Mouse (Mus musculus): ENCODE data around the gene Gm11939. TPM values are rescaled to one million over a fixed set of nuclear protein-coding genes. Genes with fewer than 3 reads are reported as not detected.

Gene Gm11939
- polyA plus RNA-seq, 1 experiment, result not detected

Other genes with a start within 250 kb of the Gm11939 start
- gene Krt25, start 236.5 kb downstream of the Gm11939 start, polyA plus RNA-seq (2012; rRNA removed), result not detected in 2 replicates
- not detected in 2 replicates for gene Krt26, start 221.5 kb downstream of the Gm11939 start, polyA plus RNA-seq (2012; rRNA removed)
- not detected in 2 replicates for gene Krt27, start 208.4 kb downstream of the Gm11939 start, polyA plus RNA-seq (2012; rRNA removed)
- gene Krt28, start 184.6 kb downstream of the Gm11939 start, polyA plus RNA-seq (2012; rRNA removed), result not detected in 2 replicates
- 9.1 and 11.0 TPM in 2 replicates for gene Krt10, start 170.1 kb downstream of the Gm11939 start, polyA plus RNA-seq (2012; rRNA removed)
- 0.15 and 0.18 TPM in 2 replicates for gene Krt12, start 137.2 kb downstream of the Gm11939 start, polyA plus RNA-seq (2012; rRNA removed)
- gene Krt20, start 121.3 kb downstream of the Gm11939 start, polyA plus RNA-seq (2012; rRNA removed), result 48.8 and 63.6 TPM in 2 replicates
- gene Krt23, start 66.3 kb downstream of the Gm11939 start, polyA plus RNA-seq (2012; rRNA removed), result 3.4 and 4.2 TPM in 2 replicates
- gene Krt39, start 38.1 kb downstream of the Gm11939 start, polyA plus RNA-seq (2012; rRNA removed), result not detected in 2 replicates
- not detected in 2 replicates for gene Krt40, start 16.3 kb downstream of the Gm11939 start, polyA plus RNA-seq (2012; rRNA removed)
- not detected in 2 replicates for gene Krtap3-3, start 8.6 kb downstream of the Gm11939 start, polyA plus RNA-seq (2012; rRNA removed)
- not detected in 2 replicates for gene Krtap3-2, start 2.6 kb downstream of the Gm11939 start, polyA plus RNA-seq (2012; rRNA removed)
- not detected in 2 replicates for gene Krtap3-1, start 7.2 kb upstream of the Gm11939 start, polyA plus RNA-seq (2012; rRNA removed)
- 0.22 TPM in 1 of 2 replicates, not detected in the other for gene Krtap1-5, start 21.6 kb upstream of the Gm11939 start, polyA plus RNA-seq (2012; rRNA removed)
- not detected in 2 replicates for gene Krtap1-4, start 24.2 kb upstream of the Gm11939 start, polyA plus RNA-seq (2012; rRNA removed)
- gene Krtap1-3, start 31.9 kb upstream of the Gm11939 start, polyA plus RNA-seq (2012; rRNA removed), result not detected in 2 replicates
- gene Krtap9-3, start 38.6 kb upstream of the Gm11939 start, polyA plus RNA-seq (2012; rRNA removed), result not detected in 2 replicates
- gene Gm11938, start 43.8 kb upstream of the Gm11939 start, polyA plus RNA-seq (2012; rRNA removed), result not detected in 2 replicates
- gene Gm11937, start 50.7 kb upstream of the Gm11939 start, polyA plus RNA-seq (2012; rRNA removed), result not detected in 2 replicates
- not detected in 2 replicates for gene Krtap2-4, start 55.4 kb upstream of the Gm11939 start, polyA plus RNA-seq (2012; rRNA removed)
- 0.18 TPM in 1 of 2 replicates, not detected in the other for gene Gm11562, start 61.0 kb upstream of the Gm11939 start, polyA plus RNA-seq (2012; rRNA removed)
- not detected in 2 replicates for gene Krtap4-1, start 68.8 kb upstream of the Gm11939 start, polyA plus RNA-seq (2012; rRNA removed)
- not detected in 2 replicates for gene Krtap4-2, start 75.6 kb upstream of the Gm11939 start, polyA plus RNA-seq (2012; rRNA removed)
- not detected in 2 replicates for gene Krtap4-7, start 84.6 kb upstream of the Gm11939 start, polyA plus RNA-seq (2012; rRNA removed)
- gene Gm11555, start 90.8 kb upstream of the Gm11939 start, polyA plus RNA-seq (2012; rRNA removed), result not detected in 2 replicates
- gene Gm11563, start 99.5 kb upstream of the Gm11939 start, polyA plus RNA-seq (2012; rRNA removed), result not detected in 2 replicates
- gene Krtap4-6, start 106.5 kb upstream of the Gm11939 start, polyA plus RNA-seq (2012; rRNA removed), result not detected in 2 replicates
- not detected in 2 replicates for gene Gm14190, start 131.3 kb upstream of the Gm11939 start, polyA plus RNA-seq (2012; rRNA removed)
- not detected in 2 replicates for gene Gm14180, start 174.8 kb upstream of the Gm11939 start, polyA plus RNA-seq (2012; rRNA removed)
- gene Gm11595, start 213.4 kb upstream of the Gm11939 start, polyA plus RNA-seq (2012; rRNA removed), result not detected in 2 replicates
- not detected in 2 replicates for gene Krtap4-8, start 221.2 kb upstream of the Gm11939 start, polyA plus RNA-seq (2012; rRNA removed)
- gene Krtap4-9, start 225.7 kb upstream of the Gm11939 start, polyA plus RNA-seq (2012; rRNA removed), result not detected in 2 replicates
- gene Gm11596, start 234.0 kb upstream of the Gm11939 start, polyA plus RNA-seq (2012; rRNA removed), result 0.06 TPM in 1 of 2 replicates, not detected in the other
- gene Gm11569, start 239.5 kb upstream of the Gm11939 start, polyA plus RNA-seq (2012; rRNA removed), result 0.08 TPM in 1 of 2 replicates, not detected in the other
- gene Gm11554, start 245.0 kb upstream of the Gm11939 start, polyA plus RNA-seq (2012; rRNA removed), result not detected in 2 replicates